Mouse (Mus musculus) frontal cortex, postnatal 36 days (tissue): Measurements from ENCODE around the gene Ccr2.
"Not testable (repeated sequence)": the region's sequence is repeated elsewhere in the genome, so short reads cannot be mapped to it uniquely, and the experiment has no call there.

Experiments
- DNase-seq, 2 experiments: peaks; one replicate each; pipeline ENCODE4 v3.0.0; 2022; ENCODE audit warnings: low spot score in 2 of 2

The Ccr2 gene

GRCm38 (mm10) chr9:124101723-124102122 is at the start of gene Ccr2:
Gene Ccr2, plus strand, starts transcription at chr9:124101950.
- DNase-seq = no peak

GRCm38 (mm10) chr9:124053532-124053931 is 48.2 kb upstream of the Ccr2 start:
- no peak for DNase-seq

DNA sequence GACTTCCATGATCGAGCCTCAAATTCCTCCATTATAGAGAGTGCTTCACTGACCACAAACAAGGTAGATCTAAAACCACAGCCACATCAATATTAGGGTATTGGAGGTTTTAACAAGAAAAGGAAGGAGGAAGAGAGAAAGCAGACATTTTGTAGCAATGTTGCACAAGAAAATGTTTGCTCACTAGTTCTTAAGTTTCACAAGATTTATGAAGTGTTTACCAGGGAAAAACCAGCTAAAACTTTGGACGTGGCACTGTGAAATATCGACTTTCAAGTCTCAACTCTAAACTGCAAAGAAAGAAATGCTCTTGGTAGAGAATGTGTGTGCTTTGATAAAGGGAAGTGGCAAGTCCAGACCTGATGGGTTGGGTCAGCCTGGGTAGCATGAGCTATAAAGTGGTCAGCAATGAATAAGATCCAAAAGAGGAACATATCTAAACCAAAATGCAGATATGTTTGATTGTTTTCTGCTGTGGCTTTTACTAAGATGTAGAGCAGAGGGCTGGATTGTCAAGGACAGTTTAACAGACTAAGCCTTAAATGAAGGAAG is 45.5 kb upstream of the Ccr2 start:
- no peak for DNase-seq

- DNase-seq = no peak
Measured at GRCm38 (mm10) chr9:124059660-124060352, 41.9 kb upstream of the Ccr2 start.

DNA sequence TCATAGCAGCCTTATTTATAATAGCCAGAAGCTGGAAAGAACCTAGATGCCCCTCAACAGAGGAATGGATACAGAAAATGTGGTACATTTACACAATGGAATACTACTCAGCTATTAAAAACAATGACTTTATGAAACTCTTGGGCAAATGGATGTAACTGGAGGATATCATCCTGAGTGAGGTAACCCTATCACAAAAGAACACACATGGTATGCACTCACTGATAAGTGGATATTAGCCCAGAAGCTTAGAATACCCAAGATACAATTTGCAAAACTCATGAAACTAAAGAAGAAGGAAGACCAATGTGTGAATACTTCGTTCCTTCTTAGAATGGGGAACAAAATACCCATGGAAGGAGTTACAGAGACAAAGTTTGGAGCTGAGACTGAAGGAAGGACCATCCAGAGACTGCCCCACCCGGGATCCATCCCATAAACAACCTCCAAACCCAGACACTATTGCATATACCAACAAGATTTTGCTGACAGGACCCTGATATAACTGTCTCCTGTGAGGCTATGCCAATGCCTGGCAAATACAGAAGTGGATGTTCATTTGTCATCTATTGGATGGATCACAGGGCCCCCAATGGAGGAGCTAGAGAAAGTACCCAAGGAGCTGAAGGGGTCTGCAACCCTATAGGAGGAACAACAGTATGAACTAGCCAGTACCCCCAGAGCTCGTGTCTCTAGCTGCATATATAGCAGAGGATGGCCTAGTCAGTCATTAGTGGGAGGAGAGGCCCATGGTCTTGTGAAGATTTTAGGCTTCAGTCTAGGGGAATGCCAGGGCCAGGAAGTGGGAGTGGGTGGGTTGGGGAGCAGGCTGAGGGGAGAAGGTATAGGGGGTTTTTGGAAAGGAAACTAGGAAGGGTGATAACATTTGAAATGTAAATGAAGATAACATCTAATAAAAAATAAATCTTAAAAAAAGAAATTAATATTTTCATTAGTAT is 40.0 kb upstream of the Ccr2 start:
- not testable (repeated sequence) for DNase-seq

- DNase-seq = no peak
Measured at GRCm38 (mm10) chr9:124066572-124067103, 35.1 kb upstream of the Ccr2 start.

GRCm38 (mm10) chr9:124068098-124069058 is 33.4 kb upstream of the Ccr2 start:
- no peak for DNase-seq

GRCm38 (mm10) chr9:124071506-124071905 is 30.2 kb upstream of the Ccr2 start:
- no peak for DNase-seq

- no peak for DNase-seq
Measured at GRCm38 (mm10) chr9:124079803-124080202, 21.9 kb upstream of the Ccr2 start.

DNA sequence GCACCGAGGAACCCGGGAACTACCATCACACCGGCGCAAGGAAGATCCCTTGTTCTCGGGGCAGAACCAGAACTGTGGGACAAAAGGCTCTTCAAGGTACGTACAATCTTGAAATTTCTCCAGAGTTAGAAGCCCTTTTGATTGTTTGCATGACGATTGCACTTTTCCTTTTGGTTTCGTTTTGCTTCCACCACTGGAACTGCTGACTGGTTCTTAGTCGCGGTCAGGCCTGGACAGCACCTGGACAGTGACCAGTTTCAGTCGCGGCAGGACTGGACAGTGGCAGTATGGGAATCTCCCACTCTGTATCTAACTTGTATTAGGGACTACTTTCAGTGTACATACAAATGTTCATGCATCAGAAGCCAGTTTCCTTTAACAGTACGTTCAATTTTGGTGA is 21.3 kb upstream of the Ccr2 start:
- DNase-seq = not testable (repeated sequence)

DNA sequence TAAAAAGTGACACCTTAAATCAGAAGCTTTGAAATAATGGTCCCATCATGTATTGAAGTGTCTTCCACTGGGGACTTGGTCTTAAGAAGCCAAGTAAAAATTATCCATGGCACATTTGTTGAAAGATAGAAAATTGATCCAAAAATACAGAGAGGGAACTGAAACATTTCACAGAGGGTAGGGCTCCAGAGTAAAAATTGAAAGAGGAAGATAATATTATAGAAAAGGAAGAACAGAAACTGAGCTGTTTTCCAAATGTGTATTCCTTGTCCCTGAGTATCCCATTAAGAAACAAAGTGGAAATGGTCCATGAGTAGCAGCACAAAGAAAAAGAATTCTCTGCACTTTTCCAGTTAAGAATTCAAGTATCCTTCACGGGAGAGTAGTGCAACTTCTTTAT is 11.3 kb upstream of the Ccr2 start:
- DNase-seq = no peak

- no peak for DNase-seq
Measured at GRCm38 (mm10) chr9:124099127-124099526, 2.6 kb upstream of the Ccr2 start.

DNA sequence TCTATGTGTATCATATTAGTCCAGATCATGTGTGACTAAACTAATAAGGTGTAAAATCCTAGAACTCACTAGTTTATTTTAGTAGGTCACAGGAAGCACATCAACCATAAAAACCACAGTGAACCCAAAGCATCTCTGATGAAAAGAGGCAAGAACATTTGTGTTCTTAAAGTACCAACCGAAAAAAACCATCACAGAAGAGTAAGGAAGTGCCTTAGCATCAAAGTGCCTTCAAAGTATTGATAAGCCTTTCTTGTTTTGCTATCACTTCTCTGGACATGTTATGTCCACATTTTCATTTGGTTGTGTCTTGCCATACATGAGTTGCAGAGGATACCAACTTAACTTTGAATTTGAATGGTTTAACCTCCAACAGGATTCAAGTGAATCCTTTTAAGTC is 1.4 kb upstream of the Ccr2 start:
- no peak for DNase-seq

- DNase-seq = no peak
Measured at GRCm38 (mm10) chr9:124103199-124103598, 1.4 kb downstream of the Ccr2 start.

DNA sequence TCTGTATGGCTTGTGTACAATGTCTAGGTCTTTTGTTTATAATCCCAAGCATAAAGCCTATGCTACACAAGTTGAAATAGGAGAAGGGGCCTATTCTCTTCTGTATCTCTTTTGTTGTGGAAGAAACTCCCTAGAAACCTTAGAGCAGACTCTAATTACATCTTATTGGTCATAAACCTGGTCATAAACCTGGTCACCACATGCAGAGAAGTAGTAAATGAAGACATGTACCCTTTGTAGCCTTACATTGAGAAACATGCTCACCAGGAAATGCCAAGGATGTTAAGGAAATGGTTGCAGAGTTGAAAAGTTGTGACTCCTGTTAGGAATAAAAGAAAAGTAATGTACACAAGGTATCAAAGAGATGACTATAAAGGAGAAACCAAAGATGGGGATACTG is 3.4 kb downstream of the Ccr2 start:
- no peak for DNase-seq

- DNase-seq = no peak
Measured at GRCm38 (mm10) chr9:124107232-124107631, 5.5 kb downstream of the Ccr2 start.

GRCm38 (mm10) chr9:124108356-124109127 is 6.8 kb downstream of the Ccr2 start:
- DNase-seq = no peak

DNA sequence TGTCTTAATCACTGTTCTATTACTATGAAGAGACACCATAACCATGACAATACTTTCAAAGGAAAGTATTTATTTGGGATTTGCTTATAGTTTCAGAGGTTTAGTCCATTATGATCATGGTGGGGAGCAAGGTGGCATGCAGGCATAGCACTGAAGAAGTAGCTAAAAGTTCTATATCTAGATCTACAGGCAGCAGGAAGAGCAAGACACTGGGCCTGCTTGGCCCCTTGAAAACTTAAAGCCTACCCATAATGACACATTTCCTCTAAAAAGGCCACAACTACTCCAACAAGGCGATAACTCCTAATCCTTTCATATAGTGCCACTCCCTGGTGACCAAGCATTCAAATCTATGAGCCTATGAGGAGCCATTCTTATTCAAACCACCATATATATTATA is 10.2 kb downstream of the Ccr2 start:
- DNase-seq = no peak

DNA sequence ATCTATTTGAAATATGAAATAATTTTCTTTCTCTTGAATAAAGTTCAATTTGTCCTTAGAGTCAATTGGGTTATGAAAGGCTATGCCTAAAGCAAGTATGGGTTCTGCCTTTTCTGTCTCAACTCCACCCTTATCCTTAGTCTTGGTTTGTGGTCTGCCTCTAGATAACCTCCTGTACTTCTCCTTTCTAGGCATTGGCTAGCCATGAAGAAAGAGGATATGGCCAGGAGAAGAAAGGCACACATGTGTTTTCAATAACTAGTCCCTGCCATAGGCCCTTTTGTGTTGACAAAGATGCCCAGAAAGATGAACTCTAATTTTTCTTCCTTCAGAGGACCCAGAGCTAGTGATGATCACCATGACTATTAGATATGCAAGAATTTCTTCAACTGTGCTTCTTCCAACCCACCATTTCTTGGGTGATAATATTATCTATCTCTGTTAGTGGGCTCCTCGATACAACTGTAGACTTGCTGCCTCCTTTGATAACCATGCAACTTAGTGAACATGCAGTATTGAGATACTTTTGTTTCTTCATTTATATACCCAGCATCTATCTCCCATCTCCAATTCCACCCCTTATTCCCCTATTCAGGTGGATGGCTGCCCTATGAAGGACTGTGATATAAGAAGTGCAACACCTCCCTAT is 11.0 kb downstream of the Ccr2 start:
- no peak for DNase-seq

DNA sequence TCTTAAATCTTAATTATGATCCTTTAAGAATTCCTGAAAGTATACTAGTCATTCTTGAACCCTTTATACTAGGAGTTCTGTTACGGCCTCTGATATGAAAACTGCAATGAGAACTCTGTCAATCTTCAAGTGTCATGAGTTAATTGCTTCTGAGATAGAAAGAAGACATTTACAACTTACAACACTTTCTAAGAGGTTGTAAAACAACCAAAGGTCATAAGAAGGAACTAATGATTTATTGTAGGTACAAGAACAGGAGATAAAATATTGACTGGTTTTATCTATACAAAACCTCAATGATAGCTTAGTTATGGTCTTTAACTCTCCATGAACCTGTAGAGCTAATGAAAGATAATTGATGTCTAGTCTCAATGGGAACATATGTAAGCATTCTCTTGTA is 12.0 kb downstream of the Ccr2 start:
- no peak for DNase-seq
